Mouse (Mus musculus) ES-E14 (cell line): Measurements from ENCODE around the gene Ankrd6. TPM values are rescaled to one million over a fixed set of nuclear protein-coding genes. Genes with fewer than 3 reads are reported as not detected.
"Not testable (repeated sequence)": the region's sequence is repeated elsewhere in the genome, so short reads cannot be mapped to it uniquely, and the experiment has no call there.

Experiments
- DNase-seq: peaks from one replicate; pipeline ENCODE4 v3.0.0-alpha.2; 2013; ENCODE audit warnings: low read depth, low spot score
- H3K27ac ChIP-seq: 2 replicates; pipeline ENCODE4 v1.5.1; 2012; ENCODE audit warnings: low read depth, mild to moderate bottlenecking, low read length, moderate library complexity, mixed read lengths; ENCODE audit not compliant: poor library complexity, insufficient read depth, severe bottlenecking
- H3K36me3 ChIP-seq: 2 replicates; pipeline ENCODE4 v1.6.1; 2012; ENCODE audit warnings: mild to moderate bottlenecking, low read length, moderate library complexity, mixed read lengths; ENCODE audit not compliant: control insufficient read depth, poor library complexity, insufficient read depth, severe bottlenecking
- H3K4me1 ChIP-seq, 2 experiments: fragments of 150-350 bp in 1 of 2; sonication (generic) in 1 of 2; 2 replicates each; pipeline ENCODE4 v1.6.1; 2012; ENCODE audit warnings: low read length in 2 of 2, mild to moderate bottlenecking in 1 of 2, mixed read lengths in 1 of 2; ENCODE audit not compliant: control insufficient read depth in 2 of 2, insufficient read depth in 2 of 2, poor library complexity in 1 of 2
- H3K4me3 ChIP-seq, 2 experiments: fragments of 150-350 bp in 1 of 2; sonication (generic) in 1 of 2; 2 replicates each; pipeline ENCODE4 v1.5.1; 2012; ENCODE audit warnings: low read length in 2 of 2, low read depth in 1 of 2, mild to moderate bottlenecking in 1 of 2, mixed read lengths in 1 of 2; ENCODE audit not compliant: insufficient read depth in 1 of 2, poor library complexity in 1 of 2, severe bottlenecking in 1 of 2
- H3K9ac ChIP-seq: 2 replicates; pipeline ENCODE4 v1.6.1; 2012; ENCODE audit warnings: low read depth, mild to moderate bottlenecking, low read length, mixed read lengths; ENCODE audit not compliant: poor library complexity, insufficient read depth, severe bottlenecking
- H3K9me3 ChIP-seq: fragments of 150-350 bp; sonication (generic); 2 replicates; pipeline ENCODE4 v1.6.1; 2012; ENCODE audit warnings: low read depth, mild to moderate bottlenecking, low read length; ENCODE audit not compliant: control insufficient read depth, insufficient read depth
- CHD2 ChIP-seq: IDR thresholded peaks from 2 replicates; pipeline ENCODE4 v1.6.1; 2014; ENCODE audit warnings: mild to moderate bottlenecking, low read depth, low read length, inconsistent platforms
- HCFC1 ChIP-seq: IDR thresholded peaks from 2 replicates; pipeline ENCODE4 v1.6.1; 2012; ENCODE audit warnings: low read length, inconsistent platforms, borderline replicate concordance; ENCODE audit not compliant: insufficient read depth
- MAFK ChIP-seq: IDR thresholded peaks from 2 replicates; pipeline ENCODE4 v1.6.1; 2014; ENCODE audit warnings: mild to moderate bottlenecking, low read depth, low read length, inconsistent platforms; ENCODE audit not compliant: insufficient read depth
- ZC3H11A ChIP-seq: IDR thresholded peaks from 2 replicates; pipeline ENCODE4 v1.6.1; 2012; ENCODE audit warnings: low read depth, mild to moderate bottlenecking, inconsistent platforms, low read length, borderline replicate concordance
- ZNF384 ChIP-seq: IDR thresholded peaks from 2 replicates; pipeline ENCODE4 v1.6.1; 2012; ENCODE audit warnings: low read depth, low read length, inconsistent platforms
- in situ Hi-C, 2 experiments: fragments of 600-800 bp; cut with MboI; formaldehyde crosslinking; loops; one replicate each; pipeline ENCODE4 v1.15.1; 2025; ENCODE audit warnings: low sequenced_read_pairs in 2 of 2, inconsistent platforms in 1 of 2; ENCODE audit not compliant: unreplicated experiment in 2 of 2
- total RNA-seq: library from RNA; depleted of rRNA; stranded (reverse); fragments of 300-350 nt; gene quantifications from 2 replicates; pipeline ENCODE4 v1.2.3, GENCODE M21; 2012

The Ankrd6 gene
- total RNA-seq, 1 experiment = 7.8 TPM

DNA sequence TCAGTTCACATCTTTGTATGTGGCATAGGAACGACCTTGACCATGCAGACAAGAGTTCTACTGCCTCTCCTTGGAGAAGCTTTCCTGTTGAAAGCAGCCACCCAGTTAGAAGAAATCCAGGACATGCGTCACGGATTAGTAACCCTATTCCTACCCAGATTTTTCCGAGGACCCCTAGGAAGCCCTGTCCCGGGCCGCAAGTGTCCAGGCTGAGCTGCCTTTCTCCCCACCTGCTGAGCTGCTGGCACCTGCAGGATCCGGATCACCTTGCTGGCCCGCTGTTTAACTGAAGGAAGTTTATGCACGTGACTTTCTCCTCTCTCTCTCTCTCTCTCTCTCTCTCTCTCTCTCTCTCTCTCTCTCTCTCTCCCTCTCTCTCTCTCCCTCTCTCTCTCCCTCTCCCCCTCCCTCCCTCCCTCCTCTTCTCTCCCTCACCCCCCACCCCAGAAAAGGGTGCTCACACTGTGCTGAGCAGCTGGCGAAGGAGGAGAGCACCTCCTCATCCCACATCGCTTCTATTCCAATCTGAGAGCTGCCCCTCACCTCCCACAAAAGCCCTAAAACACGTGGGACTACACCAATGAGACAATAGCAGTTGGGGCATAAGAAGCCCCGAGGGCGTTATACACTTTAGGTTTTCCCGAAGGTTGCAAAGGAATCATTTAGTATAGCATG, 31.5 kb upstream of the Ankrd6 start:
- DNase-seq = no peak

DNA sequence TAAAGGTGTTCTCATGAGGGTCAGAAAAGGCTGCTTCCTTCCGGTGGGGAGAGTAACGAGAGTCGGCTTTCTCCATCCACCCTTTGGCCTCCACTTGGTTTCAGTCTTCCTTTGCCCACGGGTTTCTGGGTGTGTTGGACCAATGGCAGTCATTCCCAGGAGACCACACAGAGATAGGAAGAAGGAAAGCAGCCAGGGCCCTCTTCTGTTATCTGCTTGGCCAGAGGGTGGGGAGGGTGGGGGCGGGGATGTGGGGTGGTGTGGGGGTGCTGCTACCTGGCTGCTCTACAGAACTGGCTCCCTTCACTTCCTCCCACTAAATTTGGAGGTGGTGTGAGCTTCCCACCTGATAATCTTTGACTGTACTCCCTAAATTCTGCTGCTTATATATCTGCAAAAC, 31.0 kb upstream of the Ankrd6 start:
- Histone ChIP-seq H3K9me3 (no peaks in the 10 kb centered on the region), H3K4me1 (peaks cover 4 to 22% of the 10 kb centered on the region in 2 experiments; a peak in 2 of 4 replicates), H3K9ac (no peak overlapping the region), H3K4me3 (no peak overlapping the region), H3K27ac (no peak overlapping the region), H3K36me3 (no peaks in the 10 kb centered on the region)
- in situ Hi-C loops = no loop called here
- no peak for DNase-seq
- no peak for TF ChIP-seq ZNF384
- TF ChIP-seq ZC3H11A = no peak
- no peak for TF ChIP-seq CHD2
- no peak for TF ChIP-seq MAFK
- TF ChIP-seq HCFC1 = no peak

More for the DNA sequence above, 31.5 kb upstream of the Ankrd6 start:
- in situ Hi-C loops = no loop called here
- H3K27ac ChIP-seq = no peak overlapping the region
- no peaks in the 10 kb centered on the region for H3K9me3 ChIP-seq
- TF ChIP-seq ZNF384 = no peak
- no peak for TF ChIP-seq ZC3H11A
- TF ChIP-seq HCFC1 = no peak
- no peak for TF ChIP-seq MAFK
- no peak for TF ChIP-seq CHD2
- no peaks in the 10 kb centered on the region for H3K36me3 ChIP-seq
- H3K4me3 ChIP-seq = peak overlapping the region in 1 of 2 experiments; percentile 80; a peak in 2 of 4 replicates
- H3K4me1 ChIP-seq = peaks cover 4 to 25% of the 10 kb centered on the region in 2 experiments; a peak in 2 of 4 replicates
- no peak overlapping the region for H3K9ac ChIP-seq

DNA sequence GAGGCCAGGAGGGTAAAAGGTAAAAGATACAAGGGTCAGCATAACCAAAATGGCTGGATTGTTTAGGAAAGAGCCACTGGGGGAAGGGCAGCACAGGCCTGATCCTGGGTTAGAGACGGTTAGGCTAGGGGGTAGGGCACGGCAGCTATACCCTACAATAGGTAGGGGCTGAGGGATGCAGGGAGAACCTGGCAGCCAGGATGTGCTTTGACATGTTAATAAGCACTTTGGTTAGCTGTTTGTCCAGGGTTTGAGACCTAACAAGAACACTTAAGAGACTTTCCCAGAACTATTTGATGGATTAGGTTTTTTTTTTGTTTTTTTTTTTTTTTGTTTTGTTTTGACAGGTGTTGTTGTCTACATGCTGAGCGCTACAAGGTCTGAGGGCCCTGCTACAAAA, 29.4 kb upstream of the Ankrd6 start:
- Histone ChIP-seq H3K9ac (no peak overlapping the region), H3K4me3 (no peak overlapping the region), H3K36me3 (no peaks in the 10 kb centered on the region), H3K27ac (peak overlapping the region; percentile 66; the same call in 1 of the 2 replicates), H3K9me3 (no peaks in the 10 kb centered on the region), H3K4me1 (peaks cover 4 to 17% of the 10 kb centered on the region in 2 experiments; a peak in 2 of 4 replicates)
- TF ChIP-seq ZNF384 = peak; percentile 71
- TF ChIP-seq HCFC1 = no peak
- in situ Hi-C loops = no loop called here
- no peak for DNase-seq

DNA sequence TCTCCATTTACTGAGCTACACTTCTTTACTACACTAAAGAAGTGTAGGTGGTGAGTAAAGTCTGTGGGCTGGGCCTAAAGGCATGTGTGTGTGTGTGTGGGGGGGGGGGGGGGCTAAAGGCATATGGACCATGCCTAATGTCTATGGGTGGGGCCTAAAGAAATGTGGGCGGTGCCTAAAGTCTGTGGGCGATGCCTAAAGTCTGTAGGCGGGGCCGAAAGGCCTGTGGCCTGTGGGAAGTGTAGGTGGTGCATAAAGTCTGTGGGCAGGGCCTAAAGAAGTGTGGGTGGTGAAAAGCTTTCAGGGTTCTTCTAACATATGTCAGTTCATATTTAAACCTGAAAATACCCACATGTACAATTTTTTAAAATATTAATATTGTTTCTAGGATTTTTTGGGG, 26.7 kb upstream of the Ankrd6 start:
- no peak for DNase-seq
- no peak for TF ChIP-seq HCFC1
- TF ChIP-seq ZNF384 = no peak
- TF ChIP-seq MAFK = no peak
- TF ChIP-seq ZC3H11A = no peak
- in situ Hi-C loops = no loop called here
- Histone ChIP-seq H3K9ac (no peak overlapping the region), H3K4me3 (no peak overlapping the region), H3K9me3 (0 out of 2 replicates have a peak, but pooled peaks cover 2% of the 10 kb centered on the region), H3K27ac (no peak overlapping the region), H3K36me3 (no peaks in the 10 kb centered on the region), H3K4me1 (peaks cover 0 to 15% of the 10 kb centered on the region in 2 experiments; a peak in 2 of 4 replicates)

DNA sequence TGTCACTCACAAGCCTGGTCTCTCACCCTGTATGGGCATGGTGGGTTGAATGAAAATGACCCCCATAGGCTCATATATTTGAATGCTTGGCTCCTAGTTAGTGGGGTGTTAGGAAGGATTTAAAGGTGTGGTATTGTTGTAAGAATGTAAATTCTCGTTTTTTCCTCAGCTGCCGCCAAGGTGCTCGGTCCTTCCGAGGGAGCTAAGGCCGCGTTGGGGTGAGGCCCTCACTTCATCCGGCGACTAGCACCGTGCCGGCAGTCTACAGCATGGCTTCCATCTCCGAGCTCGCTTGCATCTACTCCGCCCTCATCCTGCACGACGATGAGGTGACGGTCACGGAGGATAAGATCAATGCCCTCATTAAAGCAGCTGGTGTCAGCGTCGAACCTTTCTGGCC, 14.0 kb upstream of the Ankrd6 start:
- H3K27ac ChIP-seq, in situ Hi-C loops, H3K9me3 ChIP-seq, H3K4me1 ChIP-seq, DNase-seq, H3K36me3 ChIP-seq: not testable (repeated sequence)
- Histone ChIP-seq H3K4me3 (peak overlapping the region; percentile 58 to 61), H3K9ac (peak overlapping the region; percentile 69)
